Mouse (Mus musculus): ENCODE data around the gene Olfr1297. TPM values are rescaled to one million over a fixed set of nuclear protein-coding genes. Genes with fewer than 3 reads are reported as not detected.

Gene Olfr1297
- total RNA-seq (2021): not detected

- DNase-seq: no peak
Observed at GRCm38 (mm10) chr2:111626397-111626796, at the start of gene Olfr1297. Gene Olfr1297, minus strand, starts transcription at chr2:111626497.

DNA sequence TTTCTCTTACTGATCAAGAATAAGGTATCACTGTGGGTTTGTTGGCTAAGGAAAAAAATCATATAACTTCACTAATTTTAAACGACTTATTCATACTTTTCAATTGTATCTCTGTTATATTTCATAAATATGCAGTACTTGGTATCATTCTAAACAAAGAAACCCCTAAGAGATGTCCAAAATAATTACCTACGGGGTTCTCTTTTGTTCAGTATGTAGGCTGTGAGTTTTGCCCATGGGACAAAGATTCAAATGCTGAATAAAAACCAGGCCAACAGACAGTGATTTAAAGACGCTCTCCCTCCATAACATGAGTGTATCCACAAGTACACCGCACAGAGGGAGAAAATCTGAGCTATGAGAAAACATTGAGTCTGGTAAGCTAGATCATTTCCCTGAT is 34.8 kb upstream of the Olfr1297 start, which contains the start of gene Olfr1299:
Olfr1299 (plus strand) TSS at position 301 of the 400 bp plus-strand sequence.
- no peak for DNase-seq

DNA sequence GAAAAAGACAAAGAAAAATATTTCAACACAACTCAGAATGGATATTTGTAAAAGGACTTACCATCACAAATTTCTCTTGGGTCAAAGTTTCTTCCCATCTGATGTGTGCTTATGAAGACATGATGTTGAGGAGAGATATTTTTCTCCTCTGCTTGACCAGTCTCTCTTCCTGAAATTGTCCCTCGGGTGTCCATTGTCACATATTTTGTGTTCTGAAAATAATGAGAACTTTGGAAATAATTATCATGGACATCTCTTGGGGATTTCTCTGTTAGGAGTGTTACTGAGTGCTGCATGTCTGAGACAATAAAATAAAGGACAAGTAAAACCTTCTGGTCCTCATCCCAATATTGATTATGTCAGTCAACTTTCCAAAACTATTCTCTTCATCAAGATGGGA is 22.8 kb upstream of the Olfr1297 start, which contains the start of gene Olfr1298:
Olfr1298 (minus strand) TSS at position 101 of the 400 bp plus-strand sequence.
- DNase-seq: no peak

GRCm38 (mm10) chr2:111569581-111569980 is 56.7 kb downstream of the Olfr1297 start, which contains the start of gene Olfr1295:
Gene Olfr1295, minus strand, starts transcription at chr2:111569681.
- DNase-seq: no peak

Other genes starting within 250 kb of the Olfr1297 start
- gene Olfr1286, start 203.4 kb downstream of the Olfr1297 start, total RNA-seq (2021): not detected
- gene Olfr1287, start 177.4 kb downstream of the Olfr1297 start, total RNA-seq (2021): not detected
- not detected for gene Olfr1288, start 152.4 kb downstream of the Olfr1297 start, total RNA-seq (2021)
- gene Olfr1289, start 145.7 kb downstream of the Olfr1297 start, total RNA-seq (2021): not detected
- not detected for gene Olfr1290, start 132.7 kb downstream of the Olfr1297 start, total RNA-seq (2021)
- not detected for gene Olfr1291-ps1, start 129.3 kb downstream of the Olfr1297 start, total RNA-seq (2021)
- not detected for gene Olfr1293-ps, start 101.3 kb downstream of the Olfr1297 start, total RNA-seq (2021)
- not detected for gene Olfr1294, start 86.2 kb downstream of the Olfr1297 start, total RNA-seq (2021)
- gene Olfr1295, start 56.8 kb downstream of the Olfr1297 start, total RNA-seq (2021): not detected
- not detected for gene Olfr1298, start 22.7 kb upstream of the Olfr1297 start, total RNA-seq (2021)
- gene Olfr1299, start 34.9 kb upstream of the Olfr1297 start, total RNA-seq (2021): not detected
- not detected for gene Olfr1301, start 124.5 kb upstream of the Olfr1297 start, total RNA-seq (2021)
- not detected for gene Olfr1302, start 150.9 kb upstream of the Olfr1297 start, total RNA-seq (2021)
- gene Olfr1303, start 193.8 kb upstream of the Olfr1297 start, total RNA-seq (2021): not detected